Comparison of ENCODE assay signal across 8 mouse cellular contexts in genomic region chr14:60250879-60251278, GRCm38 (mm10). TPM values are rescaled to one million over a fixed set of nuclear protein-coding genes. Genes with fewer than 3 reads are reported as not detected.
DNase-seq lines count a peak whose midpoint lies in the region; ATAC-seq and TF ChIP-seq lines count a peak whose summit lies in the region.

No protein-coding gene starts in this region.

- H3K4me1 ChIP-seq in intestine, embryonic 14.5 days (replicated peaks; ENCODE audit: control insufficient read depth, insufficient read depth, low read length), result peaks cover 16% of the 10 kb centered on the region
- H3K4me1 ChIP-seq in midbrain, embryonic 16.5 days (ENCODE audit: control insufficient read depth, insufficient read depth, low read length), result peaks cover 22% of the 10 kb centered on the region

- DNase-seq in gastrocnemius, adult 2 months, result no peak
- no peak for DNase-seq in gastrocnemius, postnatal 4 days (ENCODE audit: low spot score in 2 of 2)
- DNase-seq in 3T3-L1 (ENCODE audit: low read depth, low spot score), result peak; percentile 29
- DNase-seq in embryo, embryonic 10.5 days (ENCODE audit: low spot score), result peak; percentile 63
- DNase-seq in intestine, embryonic 14.5 days (ENCODE audit: low spot score), result no peak
- DNase-seq in cerebellum, postnatal 14 days, result no peak
- DNase-seq in urinary bladder, adult 2 months (ENCODE audit: low spot score), result no peak

- no peak for TF ChIP-seq CTCF in gastrocnemius, adult 2 months (IDR thresholded peaks at IDR 0.05)

- H3K27me3 ChIP-seq in intestine, embryonic 14.5 days (replicated peaks; ENCODE audit: control insufficient read depth, insufficient read depth, low read length), result no peaks in the 10 kb centered on the region
- no peaks in the 10 kb centered on the region for H3K27me3 ChIP-seq in midbrain, embryonic 16.5 days (ENCODE audit: control insufficient read depth, insufficient read depth, low read depth, low read length)

- peak overlapping the region; percentile 99 for H3K4me3 ChIP-seq in gastrocnemius, adult 2 months
- peak overlapping the region; percentile 97 for H3K4me3 ChIP-seq in intestine, embryonic 14.5 days (ENCODE audit: low read depth, low read length)
- H3K4me3 ChIP-seq in midbrain, embryonic 16.5 days (ENCODE audit: low read depth, low read length), result peak overlapping the region; percentile 56

- peak; percentile 64 for ATAC-seq in intestine, embryonic 14.5 days (replicated peaks; ENCODE audit: low FRiP score, low TSS enrichment, low read depth)
- peak; percentile 69; the same call in 1 of the 2 replicates for ATAC-seq in midbrain, embryonic 16.5 days

- intact Hi-C loops in gastrocnemius, adult 2 months (cut with DNase I), result loop anchor here (1.0 kb wide), 1 partner anchor 14 kb away; the partner anchor contains the start of gene Mtmr6

- H3K9ac ChIP-seq in intestine, embryonic 14.5 days (ENCODE audit: low read length), result peak overlapping the region; percentile 95
- H3K9ac ChIP-seq in midbrain, embryonic 16.5 days (ENCODE audit: low read depth, low read length), result peak overlapping the region; percentile 77

- peaks cover 8% of the 10 kb centered on the region; the same call in 1 of the 2 replicates for H3K36me3 ChIP-seq in intestine, embryonic 14.5 days (ENCODE audit: control insufficient read depth, insufficient read depth, low read length)
- no peaks in the 10 kb centered on the region for H3K36me3 ChIP-seq in midbrain, embryonic 16.5 days (ENCODE audit: control insufficient read depth, insufficient read depth, low read length)

- H3K27ac ChIP-seq in gastrocnemius, adult 2 months, result peak overlapping the region; percentile 96
- peak overlapping the region; percentile 85 for H3K27ac ChIP-seq in intestine, embryonic 14.5 days (ENCODE audit: low read depth)
- H3K27ac ChIP-seq in midbrain, embryonic 16.5 days (ENCODE audit: low read length), result peak overlapping the region; percentile 90

- peak overlapping the region; percentile 86 for H3K4me2 ChIP-seq in intestine, embryonic 14.5 days (ENCODE audit: low read length)
- H3K4me2 ChIP-seq in midbrain, embryonic 16.5 days (ENCODE audit: low read length), result peak overlapping the region; percentile 80

- under 1% methylated on average over 39 of the region's 39 CpGs for WGBS in intestine, embryonic 14.5 days
- under 1% methylated on average over 38 of the region's 39 CpGs for WGBS in midbrain, embryonic 16.5 days

- no peaks in the 10 kb centered on the region for H3K9me3 ChIP-seq in intestine, embryonic 14.5 days (ENCODE audit: control insufficient read depth, low read length)
- no peaks in the 10 kb centered on the region for H3K9me3 ChIP-seq in midbrain, embryonic 16.5 days (replicated peaks; ENCODE audit: control insufficient read depth, low read length, poor library complexity, severe bottlenecking)

RNA-seq across cellular contexts. Expression of gene Nupl1, which starts 0.4 kb away (rescaled TPM):
- total RNA-seq in gastrocnemius, adult 2 months (2021), result not detected
- not detected for total RNA-seq in gastrocnemius, postnatal 4 days (2021)
- polyA plus RNA-seq in intestine, embryonic 14.5 days (2014; fragmentation: Nextera tagmentation; extraction: Ambion mirVana), result 0.09 and 0.22 TPM in 2 replicates
- polyA plus RNA-seq in midbrain, embryonic 16.5 days (2015; fragmentation: Nextera tagmentation; extraction: Ambion mirVana), result 0.10 and 0.11 TPM in 2 replicates
- not detected in 2 replicates for polyA plus RNA-seq in urinary bladder, adult 2 months (2012; rRNA removed)

RNA-seq across cellular contexts. Expression of gene Gm49336, which starts 0.4 kb away (rescaled TPM):
- total RNA-seq in gastrocnemius, adult 2 months (2021), result 10 to 100 TPM; 32.9 to 34.3 TPM
- total RNA-seq in gastrocnemius, postnatal 4 days (2021), result 10 to 100 TPM; 37.4 to 45.4 TPM
- polyA plus RNA-seq in intestine, embryonic 14.5 days (2014; fragmentation: Nextera tagmentation; extraction: Ambion mirVana), result 58.8 and 65.5 TPM in 2 replicates
- polyA plus RNA-seq in midbrain, embryonic 16.5 days (2015; fragmentation: Nextera tagmentation; extraction: Ambion mirVana), result 58.0 and 58.2 TPM in 2 replicates
- 23.6 and 26.1 TPM in 2 replicates for polyA plus RNA-seq in urinary bladder, adult 2 months (2012; rRNA removed)

RNA-seq across cellular contexts. Expression of gene Mtmr6, which starts 14.1 kb away (rescaled TPM):
- total RNA-seq in gastrocnemius, adult 2 months (2021), result 10 to 100 TPM; 43.7 to 46.3 TPM
- total RNA-seq in gastrocnemius, postnatal 4 days (2021), result 10 to 100 TPM; 30.8 to 33.8 TPM
- polyA plus RNA-seq in intestine, embryonic 14.5 days (2014; fragmentation: Nextera tagmentation; extraction: Ambion mirVana), result 27.3 and 32.2 TPM in 2 replicates
- polyA plus RNA-seq in midbrain, embryonic 16.5 days (2015; fragmentation: Nextera tagmentation; extraction: Ambion mirVana), result 62.9 and 66.9 TPM in 2 replicates
- polyA plus RNA-seq in urinary bladder, adult 2 months (2012; rRNA removed), result 48.9 and 53.3 TPM in 2 replicates

RNA-seq across cellular contexts. Expression of gene Atp8a2, which starts 53.9 kb away (rescaled TPM):
- under 1 TPM; 0.50 to 0.71 TPM for total RNA-seq in gastrocnemius, adult 2 months (2021)
- 1 to 10 TPM in 1 of 2 experiments, under 1 TPM in 1; 0.91 to 1.1 TPM for total RNA-seq in gastrocnemius, postnatal 4 days (2021)
- polyA plus RNA-seq in intestine, embryonic 14.5 days (2014; fragmentation: Nextera tagmentation; extraction: Ambion mirVana), result 8.2 and 9.0 TPM in 2 replicates
- 45.6 and 51.3 TPM in 2 replicates for polyA plus RNA-seq in midbrain, embryonic 16.5 days (2015; fragmentation: Nextera tagmentation; extraction: Ambion mirVana)
- polyA plus RNA-seq in urinary bladder, adult 2 months (2012; rRNA removed), result 1.4 and 2.6 TPM in 2 replicates

Comparison
In these comparisons a context has a peak if more than half of its experiments do, and no peak if none do; other contexts are left out.
1. DNase-seq: peak in 3T3-L1 (single experiment) and embryo, embryonic 10.5 days (single experiment); none in gastrocnemius, adult 2 months (single experiment), gastrocnemius, postnatal 4 days (0 of 2), intestine, embryonic 14.5 days (single experiment), cerebellum, postnatal 14 days (0 of 2) and urinary bladder, adult 2 months (single experiment).
2. Peak in every context shown above with its lines, with median percentiles within 50 percentile points of each other: H3K27ac ChIP-seq and H3K4me3 ChIP-seq.